Mouse (Mus musculus): ENCODE data around the gene Myo6. TPM values are rescaled to one million over a fixed set of nuclear protein-coding genes. Genes with fewer than 3 reads are reported as not detected.

The Myo6 gene
- total and polyA plus RNA-seq, 3 experiments: 1.2 to 1.6 TPM; not detected in 1

GRCm38 (mm10) chr9:80161451-80161850 lies 3.4 kb upstream of the Myo6 start:
- Histone ChIP-seq H3K9ac (ENCODE audit: control insufficient read depth, low read depth, low read length, poor library complexity, severe bottlenecking) (no peak overlapping the region), H3K27ac (ENCODE audit: control insufficient read depth, low read depth, low read length) (no peak overlapping the region), H3K27me3 (ENCODE audit: control insufficient read depth in 1 of 2, insufficient read depth in 2 of 2, low read length in 2 of 2) (peaks cover 0 to 2% of the 10 kb centered on the region in 2 experiments; a peak in 1 of 4 replicates), H3K4me1 (ENCODE audit: control insufficient read depth in 1 of 2, insufficient read depth in 2 of 2, low read length in 2 of 2) (peaks cover 2 to 5% of the 10 kb centered on the region in 2 experiments; a peak in 3 of 4 replicates), H3K9me3 (replicated peaks; ENCODE audit: insufficient read depth, low read length) (no peaks in the 10 kb centered on the region), H3K4me3 (ENCODE audit: control insufficient read depth in 1 of 2, insufficient read depth in 1 of 2, low read depth in 2 of 2, low read length in 2 of 2) (no peak overlapping the region), H3K79me2 (ENCODE audit: control insufficient read depth, insufficient read depth, low read length, poor library complexity) (no peaks in the 10 kb centered on the region), H3K36me3 (ENCODE audit: control insufficient read depth in 1 of 2, insufficient read depth in 2 of 2, low read length in 2 of 2) (peaks cover 0 to 11% of the 10 kb centered on the region in 2 experiments; a peak in 2 of 4 replicates)
- no peak for DNase-seq (ENCODE audit: low read depth, low spot score)
- TF ChIP-seq MAX (IDR thresholded peaks at IDR 0.05; ENCODE audit: low read length) (no peak), USF2 (IDR thresholded peaks at IDR 0.05; ENCODE audit: borderline replicate concordance in 1 of 2, insufficient read depth in 1 of 2, low read depth in 1 of 2, low read length in 2 of 2) (no peak), MAZ (IDR thresholded peaks at IDR 0.05; ENCODE audit: low read depth, low read length) (no peak), SIN3A (IDR thresholded peaks at IDR 0.05; ENCODE audit: low read length) (no peak), GABPA (IDR thresholded peaks at IDR 0.05; ENCODE audit: low read depth, low read length) (no peak), ETS1 (IDR thresholded peaks at IDR 0.05; ENCODE audit: low read depth, low read length) (no peak), POLR2A (IDR thresholded peaks at IDR 0.05; ENCODE audit: control insufficient read depth in 1 of 2, insufficient read depth in 1 of 2, low read depth in 1 of 2, low read length in 2 of 2, poor library complexity in 1 of 2) (no peak), JUND (IDR thresholded peaks at IDR 0.05; ENCODE audit: low read depth, low read length) (no peak), ZMIZ1 (IDR thresholded peaks at IDR 0.05; ENCODE audit: low read depth, low read length) (no peak), RAD21 (IDR thresholded peaks at IDR 0.05; ENCODE audit: low read depth, low read length) (no peak)

- Histone ChIP-seq H3K27ac (ENCODE audit: control insufficient read depth, low read depth, low read length) (no peak overlapping the region), H3K36me3 (ENCODE audit: control insufficient read depth in 1 of 2, insufficient read depth in 2 of 2, low read length in 2 of 2) (peaks cover 0 to 11% of the 10 kb centered on the region in 2 experiments; a peak in 2 of 4 replicates), H3K9ac (ENCODE audit: control insufficient read depth, low read depth, low read length, poor library complexity, severe bottlenecking) (no peak overlapping the region), H3K79me2 (ENCODE audit: control insufficient read depth, insufficient read depth, low read length, poor library complexity) (no peaks in the 10 kb centered on the region), H3K4me1 (ENCODE audit: control insufficient read depth in 1 of 2, insufficient read depth in 2 of 2, low read length in 2 of 2) (peaks cover 2 to 5% of the 10 kb centered on the region in 2 experiments; a peak in 3 of 4 replicates), H3K9me3 (replicated peaks; ENCODE audit: insufficient read depth, low read length) (no peaks in the 10 kb centered on the region), H3K27me3 (ENCODE audit: control insufficient read depth in 1 of 2, insufficient read depth in 2 of 2, low read length in 2 of 2) (peaks cover 0 to 2% of the 10 kb centered on the region in 2 experiments; a peak in 1 of 4 replicates), H3K4me3 (ENCODE audit: control insufficient read depth in 1 of 2, insufficient read depth in 1 of 2, low read depth in 2 of 2, low read length in 2 of 2) (no peak overlapping the region)
- peak; percentile 51 for DNase-seq (ENCODE audit: low read depth, low spot score)
- TF ChIP-seq EP300 (IDR thresholded peaks at IDR 0.05; ENCODE audit: low read depth in 1 of 2, low read length in 2 of 2) (0 out of 4 replicates have a peak, but pooled peaks of 1 of the 2 experiments have one; percentile 17), MYB (IDR thresholded peaks at IDR 0.05; ENCODE audit: low read depth, low read length) (no peak), RCOR1 (IDR thresholded peaks at IDR 0.05; ENCODE audit: low read depth, low read length) (peak; percentile 99), ZKSCAN1 (IDR thresholded peaks at IDR 0.05; ENCODE audit: low read depth, low read length) (no peak), GATA1 (IDR thresholded peaks at IDR 0.05; ENCODE audit: low read depth, low read length) (0 out of 2 replicates have a peak, but pooled peaks have one; percentile 19), MAFK (IDR thresholded peaks at IDR 0.05; ENCODE audit: borderline replicate concordance, low read depth, low read length) (peak; percentile 21; the same call in 1 of the 2 replicates)
Measured at GRCm38 (mm10) chr9:80163126-80163723, 1.6 kb upstream of the Myo6 start.

Data from MEL (cell line).